Mouse (Mus musculus): ENCODE results near the gene Utp4.

DNA sequence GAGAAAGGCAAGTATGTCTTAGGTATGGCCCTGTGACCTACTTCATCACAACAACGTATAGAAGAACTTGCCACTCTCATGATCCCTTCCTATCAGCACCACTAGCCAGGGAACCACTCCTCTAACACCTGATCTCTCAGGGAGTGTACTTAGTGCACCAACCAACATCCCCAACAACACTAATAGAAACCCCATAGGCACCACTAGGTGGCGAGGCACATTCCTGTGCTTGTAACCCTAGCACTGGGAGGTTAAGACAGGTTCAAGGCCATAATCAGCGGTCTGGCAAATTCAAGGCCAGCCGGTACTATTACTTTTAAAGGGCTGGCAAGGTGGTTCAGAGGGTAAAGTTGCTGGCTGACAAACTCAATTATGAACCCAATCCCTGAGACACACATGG is 33.8 kb downstream of the Utp4 start:
- TF ChIP-seq FLI1 (IDR thresholded peaks at IDR 0.05; ENCODE audit: low read length) (no peak), GATA1 (IDR thresholded peaks at IDR 0.05; ENCODE audit: borderline replicate concordance, low read length) (no peak)

All from megakaryocyte, embryonic 14.5 days (primary cell).